Mouse (Mus musculus): ENCODE measurements around the gene Sp6.

The Sp6 gene

GRCm38 (mm10) chr11:97021873-97022484 lies 8.8 kb downstream of the Sp6 start:
- DNase-seq (ENCODE audit: low spot score), result no peak

- DNase-seq (ENCODE audit: low spot score), result no peak
Observed at GRCm38 (mm10) chr11:97024977-97025376, 11.8 kb downstream of the Sp6 start.

DNA sequence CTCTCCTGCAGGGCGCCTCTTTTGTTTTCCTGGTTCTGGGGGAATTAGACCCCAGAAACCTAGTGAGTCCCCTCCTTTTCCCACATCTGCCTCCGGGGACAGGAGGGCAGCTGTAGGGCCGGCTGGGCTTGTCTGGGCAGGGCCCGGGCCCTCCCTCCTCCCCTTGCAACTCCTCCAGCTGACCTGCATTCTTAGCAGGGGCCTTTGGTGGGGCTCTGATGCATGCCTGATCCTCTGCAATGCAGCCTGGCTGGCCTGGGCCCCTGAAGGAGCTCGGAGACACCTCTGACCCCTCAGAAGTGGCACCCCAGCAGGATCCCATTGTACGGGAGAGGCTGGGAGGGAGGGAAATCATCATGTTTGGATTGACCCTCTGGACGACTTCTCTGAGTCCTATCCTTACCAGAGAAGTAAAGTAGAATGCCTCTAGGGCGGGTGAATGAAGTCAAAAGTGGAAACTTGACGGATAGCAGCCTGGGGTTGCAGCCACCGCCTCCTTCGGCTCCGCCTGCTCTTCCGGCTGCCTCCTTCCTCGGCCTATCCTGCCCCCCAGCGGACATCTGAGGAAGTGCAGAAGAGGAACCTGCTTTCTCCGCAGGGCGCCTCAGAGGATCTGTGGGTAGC lies 12.6 kb downstream of the Sp6 start:
- peak; percentile 46 for DNase-seq (ENCODE audit: low spot score)

- DNase-seq (ENCODE audit: low spot score), result peak; percentile 72
Observed at GRCm38 (mm10) chr11:97029686-97030417, 16.7 kb downstream of the Sp6 start, which contains the start of gene Scrn2. Scrn2 (plus strand) TSS chr11:97029938.

- DNase-seq (ENCODE audit: low spot score), result no peak
Observed at GRCm38 (mm10) chr11:97030426-97030825, 17.2 kb downstream of the Sp6 start.

- DNase-seq (ENCODE audit: low spot score), result no peak
Observed at GRCm38 (mm10) chr11:97031977-97032376, 18.8 kb downstream of the Sp6 start.

- no peak for DNase-seq (ENCODE audit: low spot score)
Observed at GRCm38 (mm10) chr11:97032499-97032898, 19.3 kb downstream of the Sp6 start.

DNA sequence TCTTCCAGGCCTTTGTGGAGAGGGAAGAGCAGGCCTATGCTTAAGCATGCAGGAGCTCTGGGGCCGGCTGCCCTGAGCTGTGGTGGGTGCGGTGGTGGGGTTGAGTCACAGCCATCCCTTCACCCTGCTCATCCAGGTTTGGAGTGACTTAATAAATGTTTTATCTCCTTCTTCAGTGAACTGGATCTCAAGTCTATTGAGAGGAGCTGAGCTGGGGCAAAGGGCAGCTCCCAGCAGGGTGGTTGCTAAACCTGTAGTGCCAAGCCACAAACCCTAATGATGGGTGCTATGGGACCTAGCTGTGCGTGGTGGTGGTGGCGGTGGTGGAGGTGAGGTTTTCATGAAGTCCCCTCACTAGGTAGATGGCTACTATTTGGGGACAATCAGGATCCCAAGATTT lies 20.6 kb downstream of the Sp6 start:
- DNase-seq (ENCODE audit: low spot score), result no peak

- no peak for DNase-seq (ENCODE audit: low spot score)
Observed at GRCm38 (mm10) chr11:97036141-97036540, 22.9 kb downstream of the Sp6 start.

GRCm38 (mm10) chr11:97038881-97039280 lies 25.7 kb downstream of the Sp6 start:
- no peak for DNase-seq (ENCODE audit: low spot score)

- DNase-seq (ENCODE audit: low spot score), result no peak
Observed at GRCm38 (mm10) chr11:97040301-97041021, 27.3 kb downstream of the Sp6 start.

DNA sequence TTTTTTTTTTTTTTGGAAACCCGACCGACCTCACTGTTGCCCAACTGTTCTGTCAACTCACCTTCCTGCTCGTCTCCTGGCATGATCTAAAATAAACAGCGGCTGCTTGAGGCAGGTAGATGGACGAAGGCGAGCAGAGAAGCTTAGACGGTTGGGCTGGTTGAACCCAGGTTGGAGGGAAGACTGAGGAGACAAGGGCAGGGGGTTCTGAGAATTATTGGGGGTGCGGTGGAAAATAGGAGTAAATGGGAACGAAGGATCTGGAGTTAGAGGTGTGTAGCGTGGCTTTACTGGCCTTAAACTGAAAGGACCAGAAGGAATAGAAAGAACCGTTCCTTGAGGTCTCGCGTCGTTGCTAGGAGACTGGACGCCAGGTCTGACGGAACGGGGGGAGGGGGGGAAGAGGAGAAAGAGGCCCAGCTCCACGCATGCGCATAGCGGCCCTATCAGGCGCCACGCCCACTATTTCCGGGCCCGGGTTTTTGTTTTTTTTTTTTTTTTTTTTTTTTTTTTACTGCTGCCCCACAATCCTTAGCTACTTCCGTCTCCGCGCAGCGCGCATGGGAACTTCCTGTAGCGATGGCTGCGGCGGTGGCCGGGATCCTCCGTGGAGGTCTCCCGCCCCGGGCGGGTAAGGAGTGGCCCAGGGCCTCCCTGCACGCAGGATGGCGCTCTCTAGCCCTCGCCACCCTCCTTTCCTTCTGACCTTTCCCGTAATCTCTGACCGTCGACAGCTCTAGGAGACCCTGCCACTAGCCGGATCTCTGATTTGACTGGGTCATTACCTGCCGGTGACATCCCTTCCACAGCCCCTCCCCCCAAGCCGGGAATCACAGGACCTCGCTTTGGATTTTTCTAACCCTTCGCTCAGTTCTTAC lies 28.1 kb downstream of the Sp6 start, which contains the start of the genes Lrrc46 and Mrpl10:
Gene Lrrc46 (minus strand): TSS at position 386 of the 878 bp plus-strand sequence.
Gene Mrpl10 (plus strand): TSS at position 539 of the 878 bp plus-strand sequence.
- DNase-seq (ENCODE audit: low spot score), result peak; percentile 68

DNA sequence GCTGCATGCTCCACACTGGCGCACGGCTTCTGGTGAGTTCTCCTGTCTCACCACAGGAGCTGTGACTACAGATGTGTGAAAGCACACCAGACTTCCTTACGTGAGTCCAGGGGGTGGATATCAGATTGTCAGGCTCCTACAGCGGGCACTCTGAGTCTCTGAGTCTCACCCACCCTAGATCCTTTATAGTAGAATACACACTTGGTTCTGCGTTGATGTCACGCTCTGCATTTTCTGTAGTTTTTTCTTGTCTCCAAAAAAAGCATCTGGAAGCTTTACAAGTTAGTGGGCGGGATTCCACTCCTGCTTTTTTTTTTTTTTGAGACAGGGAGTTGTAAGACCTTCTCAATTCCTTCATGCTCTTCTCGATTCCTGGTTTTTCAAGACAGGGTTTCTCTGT lies 31.7 kb downstream of the Sp6 start:
- no peak for DNase-seq (ENCODE audit: low spot score)

- no peak for DNase-seq (ENCODE audit: low spot score)
Observed at GRCm38 (mm10) chr11:97045861-97046260, 32.7 kb downstream of the Sp6 start.

DNA sequence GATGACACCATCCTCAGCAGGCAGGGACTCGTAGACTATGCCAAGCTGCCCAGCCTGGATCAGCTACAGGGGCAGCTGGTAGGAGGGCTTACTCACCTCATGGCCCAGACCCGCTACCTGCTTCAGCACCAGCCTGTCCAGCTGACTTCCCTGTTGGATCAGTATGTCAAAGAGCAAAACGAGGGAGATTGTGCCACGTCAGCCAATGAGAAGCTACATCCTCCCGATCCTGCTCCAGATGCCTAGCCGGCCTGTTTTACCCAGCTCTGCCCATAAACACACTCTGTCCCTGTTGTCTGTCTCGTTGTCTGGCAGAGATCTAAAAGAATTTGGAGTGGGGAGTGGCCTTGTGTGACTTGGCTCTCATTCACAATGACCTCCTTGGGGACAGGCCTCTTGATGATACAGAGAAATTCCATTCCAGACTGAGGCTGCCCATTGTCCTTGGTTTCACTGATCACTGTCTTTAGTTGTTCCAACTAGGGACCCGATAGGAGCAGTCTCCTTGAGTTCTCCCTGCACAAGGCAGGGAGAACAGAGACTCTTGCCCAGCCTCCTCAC lies 35.0 kb downstream of the Sp6 start:
- no peak for DNase-seq (ENCODE audit: low spot score)

DNA sequence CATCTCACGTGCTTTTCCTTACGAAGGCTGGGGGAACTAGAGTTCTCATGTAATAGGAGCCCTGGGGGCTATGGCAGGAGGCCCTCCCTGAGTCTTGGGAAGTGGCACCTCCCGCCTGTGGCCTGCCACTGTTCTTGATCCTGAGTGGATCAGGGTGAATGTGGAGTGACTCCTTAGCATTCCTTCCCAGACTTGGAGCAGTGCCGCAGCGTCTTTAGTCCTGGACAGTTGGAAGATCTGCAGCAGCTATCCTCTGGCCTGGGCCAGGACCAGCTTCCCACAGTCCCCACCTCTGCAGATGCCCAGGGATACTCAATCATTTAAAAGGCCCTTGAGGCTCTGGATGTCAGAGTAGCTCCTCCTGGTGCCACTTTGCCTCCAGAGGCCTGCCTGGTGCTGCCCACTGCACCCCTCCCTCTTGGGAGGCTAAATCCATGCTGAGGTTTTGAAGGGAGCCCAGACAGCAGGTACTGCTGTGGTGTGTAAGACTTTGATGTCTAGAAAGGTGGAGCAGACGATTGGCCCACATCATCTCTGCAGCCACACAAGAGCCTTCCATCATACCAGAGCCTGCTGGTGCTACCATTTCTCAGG lies 36.4 kb downstream of the Sp6 start:
- no peak for DNase-seq (ENCODE audit: low spot score)

GRCm38 (mm10) chr11:97050216-97050943 lies 37.2 kb downstream of the Sp6 start, which contains the start of gene Osbpl7:
Osbpl7 (plus strand) TSS chr11:97050628.
- DNase-seq (ENCODE audit: low spot score), result peak; percentile 40

GRCm38 (mm10) chr11:97050944-97051586 lies 37.9 kb downstream of the Sp6 start:
- no peak for DNase-seq (ENCODE audit: low spot score)

GRCm38 (mm10) chr11:97052219-97052646 lies 39.0 kb downstream of the Sp6 start:
- no peak for DNase-seq (ENCODE audit: low spot score)

Data from layer of hippocampus, adult 9-10 months (tissue).